Mouse (Mus musculus) frontal cortex, adult 2 months (tissue): ENCODE data around the gene Tmem255b. TPM values are rescaled to one million over a fixed set of nuclear protein-coding genes. Genes with fewer than 3 reads are reported as not detected.

Source experiments
- polyA plus RNA-seq: library from polyadenylated mRNA; depleted of rRNA; stranded (reverse); fragments of >200 nt; gene quantifications from 2 replicates; pipeline ENCODE4 v1.2.3, GENCODE M21; 2012; rRNA removed

Gene Tmem255b
- polyA plus RNA-seq, 1 experiment: 3.1 TPM

Other genes starting within 250 kb of the Tmem255b start
- gene Grtp1, start 234.6 kb upstream of the Tmem255b start, polyA plus RNA-seq: 7.0 TPM in 2 replicates
- 0.30 and 0.40 TPM in 2 replicates for gene Adprhl1, start 181.0 kb upstream of the Tmem255b start, polyA plus RNA-seq
- gene Dcun1d2, start 147.1 kb upstream of the Tmem255b start, polyA plus RNA-seq: 51.0 and 54.7 TPM in 2 replicates
- gene Tmco3, start 147.0 kb upstream of the Tmem255b start, polyA plus RNA-seq: 45.4 and 47.6 TPM in 2 replicates
- 83.9 and 84.9 TPM in 2 replicates for gene Tfdp1, start 96.4 kb upstream of the Tmem255b start, polyA plus RNA-seq
- not detected in 2 replicates for gene Atp4b, start 38.4 kb upstream of the Tmem255b start, polyA plus RNA-seq
- under 0.01 and 0.02 TPM in 2 replicates for gene Grk1, start 30.1 kb upstream of the Tmem255b start, polyA plus RNA-seq
- gene Gas6, start 59.3 kb downstream of the Tmem255b start, polyA plus RNA-seq: 86.0 and 90.9 TPM in 2 replicates
- gene 1700029H14Rik, start 127.3 kb downstream of the Tmem255b start, polyA plus RNA-seq: 0.14 TPM in 1 of 2 replicates, not detected in the other
- 86.7 and 95.6 TPM in 2 replicates for gene Rasa3, start 242.4 kb downstream of the Tmem255b start, polyA plus RNA-seq